Mouse (Mus musculus) midbrain, embryonic 16.5 days (tissue): ENCODE data around the gene Cgnl1. TPM values are rescaled to one million over a fixed set of nuclear protein-coding genes. Genes with fewer than 3 reads are reported as not detected.
A peak's percentile ranks its signal among the peaks of the same experiment; 100 is the strongest.

ENCODE experiments used
- ATAC-seq: fragments of 200-750 bp; cut with Nextera tagmentation; 2 replicates; pipeline ENCODE4 v1.8.0; 2017; ENCODE audit warnings: moderate TSS enrichment
- H3K27ac ChIP-seq: fragments of 300-500 bp; sonication (generic); 2 replicates; pipeline ENCODE4 v1.5.1; 2014; ENCODE audit warnings: mild to moderate bottlenecking, low read length, mixed read lengths
- H3K27me3 ChIP-seq: fragments of 300-500 bp; sonication (generic); 2 replicates; pipeline ENCODE4 v1.6.1; 2014; ENCODE audit warnings: low read depth, low read length, mixed read lengths; ENCODE audit not compliant: control insufficient read depth, insufficient read depth
- H3K36me3 ChIP-seq: fragments of 300-500 bp; sonication (generic); 2 replicates; pipeline ENCODE4 v1.6.1; 2014; ENCODE audit warnings: mild to moderate bottlenecking, low read length, moderate library complexity, mixed read lengths; ENCODE audit not compliant: control insufficient read depth, insufficient read depth
- H3K4me1 ChIP-seq: fragments of 300-500 bp; sonication (generic); 2 replicates; pipeline ENCODE4 v1.6.1; 2014; ENCODE audit warnings: mild to moderate bottlenecking, low read length, mixed read lengths; ENCODE audit not compliant: control insufficient read depth, insufficient read depth
- H3K4me2 ChIP-seq: fragments of 300-500 bp; sonication (generic); 2 replicates; pipeline ENCODE4 v1.6.1; 2014; ENCODE audit warnings: mild to moderate bottlenecking, low read length, mixed read lengths
- H3K4me3 ChIP-seq: fragments of 300-500 bp; sonication (generic); 2 replicates; pipeline ENCODE4 v1.5.1; 2014; ENCODE audit warnings: low read depth, mild to moderate bottlenecking, low read length, moderate library complexity, mixed read lengths
- H3K9ac ChIP-seq: fragments of 300-500 bp; sonication (generic); 2 replicates; pipeline ENCODE4 v1.6.1; 2014; ENCODE audit warnings: low read depth, low read length, mixed read lengths
- H3K9me3 ChIP-seq: fragments of 300-500 bp; sonication (generic); replicated peaks from 2 replicates; pipeline ENCODE4 v1.6.1; 2014; ENCODE audit warnings: mild to moderate bottlenecking, low read length, mixed read lengths; ENCODE audit not compliant: control insufficient read depth, poor library complexity, severe bottlenecking
- WGBS: fragments of 180-500 bp; shearing (Covaris S2); extraction: QIAGEN DNeasy Blood & Tissue Kit; methylation state at CpG from one replicate; pipeline ENCODE4 v1.1.7; 2014; 5-methylcytosine and 5-hydroxymethylcytosine counted together
- polyA plus RNA-seq: library from polyadenylated mRNA; unstranded; fragments of >200 nt; fragmentation: Nextera tagmentation; extraction: Ambion mirVana; gene quantifications from 2 replicates; pipeline ENCODE4 v1.2.1, GENCODE M21; 2015

Cgnl1 gene
- polyA plus RNA-seq, 1 experiment from 2014 or later = 4.2 TPM

DNA sequence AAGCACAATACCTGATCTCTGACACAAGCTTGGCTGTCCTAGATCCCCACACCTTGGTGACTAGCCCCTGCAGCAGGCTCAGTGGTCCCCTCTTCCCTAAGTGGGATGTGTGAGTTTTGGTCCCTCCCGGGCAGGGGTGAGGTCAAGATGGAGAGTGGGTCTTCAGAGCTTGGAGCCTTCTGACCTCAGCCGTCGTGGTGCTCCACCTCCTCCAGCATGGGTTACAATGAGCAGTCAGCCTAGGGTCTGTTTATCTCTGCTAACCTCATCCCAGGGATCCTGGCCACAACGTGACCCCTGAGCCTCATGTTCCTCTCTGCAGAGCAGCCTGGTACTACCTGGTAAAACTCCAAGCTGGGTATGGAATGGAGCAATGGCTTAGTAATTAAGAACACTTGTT lies 36.4 kb upstream of the Cgnl1 start:
- 77% methylated on average over 4 of the region's 4 CpGs for WGBS
- no peak overlapping the region for H3K4me3 ChIP-seq
- H3K27ac ChIP-seq = no peak overlapping the region
- peaks cover 4% of the 10 kb centered on the region; the same call in 1 of the 2 replicates for H3K4me1 ChIP-seq
- H3K9ac ChIP-seq = no peak overlapping the region
- H3K36me3 ChIP-seq = no peaks in the 10 kb centered on the region
- H3K27me3 ChIP-seq = no peaks in the 10 kb centered on the region
- ATAC-seq = no peak
- H3K4me2 ChIP-seq = no peak overlapping the region
- no peaks in the 10 kb centered on the region for H3K9me3 ChIP-seq

DNA sequence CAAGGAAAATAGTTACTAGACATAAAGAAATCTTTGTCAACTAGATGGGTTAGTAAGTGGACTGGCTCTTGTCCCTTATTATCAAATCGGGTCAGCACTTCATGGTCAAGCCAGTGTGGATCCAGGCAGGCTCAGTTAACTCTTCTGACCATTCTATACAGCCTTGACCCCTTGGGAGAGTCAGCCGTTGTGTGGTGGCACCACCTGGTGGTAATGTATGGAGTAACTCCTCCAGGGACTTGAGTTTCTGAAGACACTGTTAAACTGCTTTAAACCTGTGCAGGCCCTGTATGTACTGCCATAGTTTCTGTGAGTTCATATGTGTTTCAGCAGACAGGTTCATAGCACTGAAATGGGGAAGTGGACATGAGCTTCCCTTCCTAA lies 35.0 kb upstream of the Cgnl1 start:
- H3K4me3 ChIP-seq = no peak overlapping the region
- H3K9me3 ChIP-seq = no peaks in the 10 kb centered on the region
- H3K4me1 ChIP-seq = no peaks in the 10 kb centered on the region
- no peak overlapping the region for H3K27ac ChIP-seq
- no peak overlapping the region for H3K9ac ChIP-seq
- 4% methylated on average over 2 of the region's 2 CpGs for WGBS
- ATAC-seq = 0 out of 2 replicates have a peak, but pooled peaks have one; percentile 28
- no peak overlapping the region for H3K4me2 ChIP-seq
- H3K36me3 ChIP-seq = no peaks in the 10 kb centered on the region
- H3K27me3 ChIP-seq = no peaks in the 10 kb centered on the region

DNA sequence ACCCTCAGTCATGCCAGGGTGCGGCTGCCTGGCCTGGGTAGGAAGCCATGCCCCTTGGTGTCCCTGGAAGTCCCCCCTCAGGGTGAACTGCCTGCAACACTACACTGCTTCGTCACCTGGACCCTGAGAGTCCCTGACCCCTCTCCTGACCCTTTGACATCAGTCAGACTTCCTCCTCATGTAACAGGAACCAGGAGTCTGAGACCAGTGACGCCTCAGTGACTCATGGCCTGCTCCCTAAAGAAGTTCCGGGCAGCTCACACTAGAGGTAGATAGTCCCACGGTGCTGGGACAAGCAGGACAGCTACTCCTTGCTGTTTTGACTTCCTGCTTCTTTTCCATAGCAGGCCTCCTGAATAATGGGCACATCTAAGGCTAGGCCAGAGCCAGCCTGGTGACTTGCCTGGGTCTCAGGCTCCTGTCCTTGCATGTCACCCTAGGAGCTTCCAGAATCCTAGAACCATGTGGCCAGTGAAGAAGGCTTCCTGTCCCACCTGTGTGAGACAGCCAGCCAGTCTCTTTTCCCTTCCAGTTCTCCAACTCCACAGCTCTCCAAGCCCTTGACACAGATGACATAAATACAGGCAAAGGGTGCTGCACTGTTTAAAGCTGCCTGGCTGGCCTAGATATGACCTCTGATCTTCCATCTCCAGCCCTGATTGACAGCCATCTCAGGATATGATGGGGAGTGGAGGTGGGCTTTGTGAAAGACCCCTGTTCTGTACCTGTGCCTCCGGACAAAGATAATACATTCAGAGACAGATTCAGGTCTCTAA lies 34.4 kb upstream of the Cgnl1 start:
- Histone ChIP-seq H3K4me1 (no peaks in the 10 kb centered on the region), H3K36me3 (no peaks in the 10 kb centered on the region), H3K27me3 (no peaks in the 10 kb centered on the region), H3K4me2 (no peak overlapping the region), H3K4me3 (no peak overlapping the region), H3K9me3 (no peaks in the 10 kb centered on the region), H3K9ac (no peak overlapping the region), H3K27ac (no peak overlapping the region)
- ATAC-seq = no peak
- 71% methylated on average over 6 of the region's 6 CpGs for WGBS

DNA sequence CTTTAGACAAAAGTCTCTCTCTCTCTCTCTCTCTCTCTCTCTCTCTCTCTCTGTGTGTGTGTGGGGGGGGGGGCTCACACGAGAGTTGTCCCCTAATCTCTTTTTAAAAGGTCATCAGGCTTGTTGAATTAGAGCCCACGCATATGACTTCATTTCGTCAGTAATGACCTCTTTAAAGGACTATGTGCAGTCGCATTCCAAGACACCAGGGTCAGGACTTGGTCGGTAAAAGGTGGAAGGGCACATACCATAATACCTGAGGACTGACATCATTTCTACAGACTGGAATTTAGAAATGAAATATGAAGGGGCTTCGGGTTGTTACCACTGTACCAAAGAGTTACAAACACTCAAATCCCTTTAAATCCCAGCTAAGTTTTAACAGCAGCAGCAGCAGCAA lies 32.7 kb upstream of the Cgnl1 start:
- Histone ChIP-seq H3K4me3 (no peak overlapping the region), H3K9ac (no peak overlapping the region), H3K27ac (no peak overlapping the region), H3K27me3 (no peaks in the 10 kb centered on the region), H3K9me3 (no peaks in the 10 kb centered on the region), H3K4me1 (no peaks in the 10 kb centered on the region), H3K4me2 (no peak overlapping the region), H3K36me3 (no peaks in the 10 kb centered on the region)
- 48% methylated on average over 6 of the region's 6 CpGs for WGBS
- ATAC-seq = no peak

DNA sequence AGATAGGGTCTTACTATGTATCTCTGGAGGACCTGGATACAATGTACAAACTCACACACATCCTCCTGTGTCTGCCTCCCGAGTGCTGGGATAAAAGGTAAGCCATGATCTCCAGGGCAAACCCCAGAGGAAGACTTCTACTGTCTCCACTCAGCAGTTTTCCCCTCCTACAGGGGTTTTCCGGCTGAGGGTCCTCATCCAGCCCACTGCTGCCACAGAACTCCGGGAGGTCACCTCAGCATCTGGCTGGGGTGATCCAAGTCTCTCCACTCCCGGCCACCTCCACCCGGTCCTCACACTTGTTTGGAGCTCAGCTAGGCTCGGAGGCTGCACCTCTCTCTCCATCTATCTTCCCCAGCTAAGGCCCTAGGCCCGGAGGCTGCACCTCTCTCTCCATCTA lies 31.9 kb upstream of the Cgnl1 start:
- H3K27me3 ChIP-seq = no peaks in the 10 kb centered on the region

DNA sequence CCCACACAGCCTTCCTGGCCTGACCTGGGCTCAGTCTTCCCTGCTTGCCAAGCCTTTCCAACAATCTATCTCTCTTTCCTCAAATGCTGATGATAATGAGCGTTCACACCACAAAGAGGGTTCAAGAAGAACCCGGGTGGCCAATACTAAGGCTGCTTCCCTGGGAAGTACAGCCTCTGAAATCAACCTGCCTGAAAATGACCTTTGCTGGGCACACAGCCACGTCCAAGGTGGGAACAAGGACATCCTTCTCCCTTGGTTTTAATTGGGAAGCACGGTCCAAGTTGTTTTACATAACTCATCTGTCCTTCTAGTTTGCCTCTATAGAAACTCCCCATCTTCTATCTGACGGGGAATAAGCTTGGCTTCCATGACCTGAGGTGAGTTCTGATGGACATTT lies 28.2 kb upstream of the Cgnl1 start:
- WGBS = 84% methylated on average over 5 of the region's 5 CpGs
- H3K27ac ChIP-seq = no peak overlapping the region
- H3K4me3 ChIP-seq = no peak overlapping the region
- no peak overlapping the region for H3K4me2 ChIP-seq
- H3K27me3 ChIP-seq = no peaks in the 10 kb centered on the region
- H3K4me1 ChIP-seq = no peaks in the 10 kb centered on the region
- ATAC-seq = no peak
- H3K9ac ChIP-seq = no peak overlapping the region
- no peaks in the 10 kb centered on the region for H3K36me3 ChIP-seq
- no peaks in the 10 kb centered on the region for H3K9me3 ChIP-seq

More for the DNA sequence above, 31.9 kb upstream of the Cgnl1 start:
- no peaks in the 10 kb centered on the region for H3K9me3 ChIP-seq
- no peak overlapping the region for H3K4me3 ChIP-seq
- no peak overlapping the region for H3K4me2 ChIP-seq
- 68% methylated on average over 7 of the region's 7 CpGs for WGBS
- no peak overlapping the region for H3K9ac ChIP-seq
- H3K36me3 ChIP-seq = no peaks in the 10 kb centered on the region
- no peaks in the 10 kb centered on the region for H3K4me1 ChIP-seq
- H3K27ac ChIP-seq = no peak overlapping the region
- ATAC-seq = no peak

- Histone ChIP-seq H3K4me3 (no peak overlapping the region), H3K9ac (no peak overlapping the region), H3K36me3 (no peaks in the 10 kb centered on the region), H3K27me3 (no peaks in the 10 kb centered on the region), H3K9me3 (no peaks in the 10 kb centered on the region), H3K4me1 (no peaks in the 10 kb centered on the region), H3K27ac (no peak overlapping the region), H3K4me2 (no peak overlapping the region)
- ATAC-seq = no peak
- WGBS = 46% methylated on average over 5 of the region's 5 CpGs
These were observed 26.8 kb upstream of the Cgnl1 start for GRCm38 (mm10) chr9:71798176-71798575.

GRCm38 (mm10) chr9:71777404-71777803 lies 6.0 kb upstream of the Cgnl1 start:
- no peak overlapping the region for H3K4me3 ChIP-seq
- H3K27ac ChIP-seq = no peak overlapping the region
- H3K4me1 ChIP-seq = no peaks in the 10 kb centered on the region
- no peak for ATAC-seq
- no peak overlapping the region for H3K4me2 ChIP-seq
- H3K9me3 ChIP-seq = no peaks in the 10 kb centered on the region
- no peak overlapping the region for H3K9ac ChIP-seq
- no peaks in the 10 kb centered on the region for H3K36me3 ChIP-seq
- H3K27me3 ChIP-seq = no peaks in the 10 kb centered on the region
- WGBS = 96% methylated on average over 3 of the region's 3 CpGs

DNA sequence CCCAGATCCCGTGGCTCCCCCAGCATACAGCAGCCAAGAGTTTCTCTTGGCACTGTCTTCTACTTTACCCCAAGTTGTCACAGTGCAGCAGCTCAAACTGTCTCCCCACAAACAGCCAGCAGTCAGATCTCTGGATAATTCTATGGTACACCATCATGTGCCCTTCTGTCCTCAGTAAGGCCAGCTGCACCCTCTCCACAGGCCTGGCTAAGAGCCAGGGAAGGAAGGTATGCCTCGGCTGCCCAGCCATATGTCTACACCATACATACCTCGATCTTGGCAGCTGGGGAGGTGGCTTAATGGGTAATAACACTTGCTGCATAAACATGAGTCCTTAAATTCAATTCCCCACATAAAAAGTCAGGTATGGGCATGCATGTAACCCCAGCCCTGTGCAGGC lies 4.9 kb upstream of the Cgnl1 start:
- no peaks in the 10 kb centered on the region for H3K36me3 ChIP-seq
- H3K9me3 ChIP-seq = no peaks in the 10 kb centered on the region
- no peak overlapping the region for H3K9ac ChIP-seq
- H3K4me1 ChIP-seq = 0 out of 2 replicates have a peak, but pooled peaks cover 1% of the 10 kb centered on the region
- H3K4me3 ChIP-seq = no peak overlapping the region
- 91% methylated on average over 3 of the region's 3 CpGs for WGBS
- no peak overlapping the region for H3K27ac ChIP-seq
- no peak overlapping the region for H3K4me2 ChIP-seq
- H3K27me3 ChIP-seq = peaks cover 3% of the 10 kb centered on the region; the same call in 1 of the 2 replicates
- ATAC-seq = no peak
